Comparison of ENCODE assay signal across 26 mouse cellular contexts in the genomic region with DNA sequence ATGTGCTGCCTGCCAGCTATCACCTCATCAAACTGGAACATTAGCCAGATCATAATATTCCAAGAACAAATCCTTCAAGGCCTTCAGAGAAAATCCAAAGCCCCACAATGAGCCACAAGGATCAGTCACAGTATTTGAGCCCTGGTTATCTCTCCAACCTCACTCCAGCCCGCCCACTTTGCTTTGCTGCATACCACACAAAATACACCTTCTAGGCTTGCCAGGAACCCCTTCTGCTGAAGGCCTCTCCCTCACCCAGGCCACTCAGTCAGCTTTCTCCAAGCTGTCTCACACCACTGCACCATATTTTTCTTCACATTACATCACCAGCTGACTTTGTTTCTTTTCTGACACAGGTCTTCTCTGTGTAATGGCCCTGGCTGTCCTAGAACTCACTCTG. TPM values are rescaled to one million over a fixed set of nuclear protein-coding genes. Genes with fewer than 3 reads are reported as not detected.
DNase-seq lines count a peak whose midpoint lies in the region; ATAC-seq and TF ChIP-seq lines count a peak whose summit lies in the region.
"Had no signal": no experiment of that assay in that cellular context is flagged by ENCODE, and none has a peak within 500 bp of the region (broad histone marks: within the 10 kb centered on the region; RNA-seq: fewer than 3 reads in every experiment).

No protein-coding gene starts in this region.

- TF ChIP-seq CTCF in testis, adult 2 months (IDR thresholded peaks at IDR 0.05; ENCODE audit: control insufficient read depth, insufficient read depth, insufficient replicate concordance, low read depth, low read length), result no peak
- TF ChIP-seq CTCF in midbrain, postnatal 0 days (IDR thresholded peaks at IDR 0.05), result no peak

- no peak overlapping the region for H3K4me2 ChIP-seq in forebrain, embryonic 11.5 days (ENCODE audit: low read depth, low read length, severe bottlenecking)
- no peak overlapping the region for H3K4me2 ChIP-seq in forebrain, embryonic 14.5 days (ENCODE audit: low read length)
- H3K4me2 ChIP-seq in hindbrain, embryonic 11.5 days (replicated peaks; ENCODE audit: low read depth, low read length), result no peak overlapping the region
- no peak overlapping the region for H3K4me2 ChIP-seq in midbrain, postnatal 0 days (ENCODE audit: low read depth, low read length, poor library complexity, severe bottlenecking)

- H3K27me3 ChIP-seq in forebrain, embryonic 11.5 days (ENCODE audit: control insufficient read depth, insufficient read depth, low read length), result no peaks in the 10 kb centered on the region
- H3K27me3 ChIP-seq in forebrain, embryonic 14.5 days (replicated peaks; ENCODE audit: control insufficient read depth, insufficient read depth, low read length), result no peaks in the 10 kb centered on the region
- H3K27me3 ChIP-seq in hindbrain, embryonic 10.5 days (ENCODE audit: insufficient read depth, poor library complexity, severe bottlenecking), result no peaks in the 10 kb centered on the region
- H3K27me3 ChIP-seq in hindbrain, embryonic 11.5 days (ENCODE audit: control insufficient read depth, insufficient read depth, low read length), result no peaks in the 10 kb centered on the region
- no peaks in the 10 kb centered on the region for H3K27me3 ChIP-seq in testis, adult 2 months (ENCODE audit: control insufficient read depth, insufficient read depth, low read length)
- no peaks in the 10 kb centered on the region for H3K27me3 ChIP-seq in midbrain, postnatal 0 days (ENCODE audit: insufficient read depth, low read length)
- H3K27me3 ChIP-seq: CH12.LX; heart, embryonic 12.5 days; hindbrain, embryonic 12.5 days; intestine, embryonic 15.5 days; stomach, embryonic 15.5 days had no signal

- TF ChIP-seq POLR2A in testis, adult 2 months (IDR thresholded peaks at IDR 0.05; ENCODE audit: control insufficient read depth, low read depth, low read length), result no peak

- H3K36me3 ChIP-seq in forebrain, embryonic 11.5 days (ENCODE audit: control insufficient read depth, insufficient read depth, low read length), result no peaks in the 10 kb centered on the region
- peaks cover 33% of the 10 kb centered on the region for H3K36me3 ChIP-seq in forebrain, embryonic 14.5 days (ENCODE audit: control insufficient read depth, insufficient read depth, low read length)
- H3K36me3 ChIP-seq in hindbrain, embryonic 10.5 days, result peaks cover 32% of the 10 kb centered on the region
- 0 out of 2 replicates have a peak, but pooled peaks cover 3% of the 10 kb centered on the region for H3K36me3 ChIP-seq in hindbrain, embryonic 11.5 days (ENCODE audit: control insufficient read depth, insufficient read depth, low read length)
- peaks cover 6% of the 10 kb centered on the region for H3K36me3 ChIP-seq in testis, adult 2 months (ENCODE audit: control insufficient read depth, insufficient read depth, low read length)
- H3K36me3 ChIP-seq in midbrain, postnatal 0 days (ENCODE audit: insufficient read depth, low read length), result peaks cover 6% of the 10 kb centered on the region
- H3K36me3 ChIP-seq: stomach, embryonic 15.5 days had no signal

- H3K27ac ChIP-seq in forebrain, embryonic 11.5 days (ENCODE audit: low read depth, low read length), result no peak overlapping the region
- H3K27ac ChIP-seq in forebrain, embryonic 14.5 days (ENCODE audit: low read depth, low read length), result no peak overlapping the region
- H3K27ac ChIP-seq in hindbrain, embryonic 10.5 days, result no peak overlapping the region
- H3K27ac ChIP-seq in hindbrain, embryonic 11.5 days (ENCODE audit: low read depth, low read length), result no peak overlapping the region
- H3K27ac ChIP-seq in testis, adult 2 months (ENCODE audit: control insufficient read depth, insufficient read depth, low read depth, low read length), result no peak overlapping the region; the same call in 1 of the 2 replicates
- H3K27ac ChIP-seq in midbrain, postnatal 0 days (ENCODE audit: low read depth, low read length), result no peak overlapping the region
- H3K27ac ChIP-seq: hindbrain, embryonic 12.5 days; intestine, embryonic 15.5 days; stomach, embryonic 15.5 days had no signal

- no peak overlapping the region for H3K4me3 ChIP-seq in forebrain, embryonic 11.5 days (ENCODE audit: low read depth, low read length)
- H3K4me3 ChIP-seq in forebrain, embryonic 14.5 days (ENCODE audit: low read depth, low read length), result no peak overlapping the region
- peak overlapping the region; percentile 97; the same call in 1 of the 2 replicates for H3K4me3 ChIP-seq in hindbrain, embryonic 10.5 days
- no peak overlapping the region for H3K4me3 ChIP-seq in hindbrain, embryonic 11.5 days (ENCODE audit: low read depth, low read length)
- H3K4me3 ChIP-seq in testis, adult 2 months (ENCODE audit: control insufficient read depth, low read depth, low read length), result peak overlapping the region; percentile 62
- H3K4me3 ChIP-seq in midbrain, postnatal 0 days (ENCODE audit: low read depth, low read length), result no peak overlapping the region
- H3K4me3 ChIP-seq: hindbrain, embryonic 12.5 days had no signal

- peak; percentile 39 for DNase-seq in forebrain, embryonic 11.5 days (ENCODE audit: low spot score)
- no peak for DNase-seq in forebrain, embryonic 14.5 days (ENCODE audit: low spot score)
- no peak for DNase-seq in hindbrain, embryonic 10.5 days (ENCODE audit: low spot score)
- DNase-seq in hindbrain, embryonic 11.5 days (ENCODE audit: low spot score), result no peak
- DNase-seq in testis, postnatal 14 days (ENCODE audit: low spot score), result no peak
- peak; percentile 32 for DNase-seq in testis, postnatal 10 days (ENCODE audit: low spot score)
- no peak for DNase-seq in midbrain, postnatal 0 days (ENCODE audit: low spot score)
- DNase-seq: adrenal gland, adult 2 months; cerebellum, postnatal 10 days; embryo, embryonic 11 days; kidney, postnatal 4 days; lung, adult 2 months; lung, postnatal 36 days; right cerebral cortex, postnatal 14 days; thymus, postnatal 25 days had no signal

- H3K9me3 ChIP-seq in forebrain, embryonic 11.5 days (ENCODE audit: control insufficient read depth, low read length), result no peaks in the 10 kb centered on the region
- no peaks in the 10 kb centered on the region for H3K9me3 ChIP-seq in forebrain, embryonic 14.5 days (replicated peaks; ENCODE audit: control insufficient read depth, low read length)
- H3K9me3 ChIP-seq in hindbrain, embryonic 10.5 days, result no peaks in the 10 kb centered on the region
- H3K9me3 ChIP-seq in hindbrain, embryonic 11.5 days (ENCODE audit: control insufficient read depth, low read length), result no peaks in the 10 kb centered on the region
- H3K9me3 ChIP-seq in midbrain, postnatal 0 days (ENCODE audit: low read length), result no peaks in the 10 kb centered on the region
- H3K9me3 ChIP-seq: heart, embryonic 12.5 days; hindbrain, embryonic 12.5 days; intestine, embryonic 15.5 days; stomach, embryonic 15.5 days had no signal

- H3K4me1 ChIP-seq in forebrain, embryonic 11.5 days (replicated peaks; ENCODE audit: control insufficient read depth, insufficient read depth, low read length), result peaks cover 9% of the 10 kb centered on the region
- peaks cover 10% of the 10 kb centered on the region for H3K4me1 ChIP-seq in forebrain, embryonic 14.5 days (ENCODE audit: control insufficient read depth, insufficient read depth, low read length)
- H3K4me1 ChIP-seq in hindbrain, embryonic 10.5 days (replicated peaks), result peaks cover 33% of the 10 kb centered on the region
- peaks cover 5% of the 10 kb centered on the region; the same call in 1 of the 2 replicates for H3K4me1 ChIP-seq in hindbrain, embryonic 11.5 days (replicated peaks; ENCODE audit: control insufficient read depth, insufficient read depth, low read length)
- H3K4me1 ChIP-seq in testis, adult 2 months (ENCODE audit: control insufficient read depth, insufficient read depth, low read length), result peaks cover 7% of the 10 kb centered on the region
- H3K4me1 ChIP-seq in midbrain, postnatal 0 days (ENCODE audit: insufficient read depth, low read length), result peaks cover 4% of the 10 kb centered on the region; the same call in 1 of the 2 replicates

- WGBS in forebrain, embryonic 11.5 days, result 81% methylated on average over 1 of the region's 1 CpGs
- WGBS in forebrain, embryonic 14.5 days, result 95% methylated on average over 1 of the region's 1 CpGs
- WGBS in hindbrain, embryonic 10.5 days, result 88% methylated on average over 1 of the region's 1 CpGs
- 80% methylated on average over 1 of the region's 1 CpGs for WGBS in hindbrain, embryonic 11.5 days
- WGBS in midbrain, postnatal 0 days, result 96% methylated on average over 1 of the region's 1 CpGs

- H3K9ac ChIP-seq in forebrain, embryonic 11.5 days (ENCODE audit: low read length), result no peak overlapping the region
- no peak overlapping the region for H3K9ac ChIP-seq in forebrain, embryonic 14.5 days (ENCODE audit: low read length)
- no peak overlapping the region for H3K9ac ChIP-seq in hindbrain, embryonic 11.5 days (ENCODE audit: low read depth, low read length)
- no peak overlapping the region for H3K9ac ChIP-seq in midbrain, postnatal 0 days (replicated peaks; ENCODE audit: low read length, poor library complexity, severe bottlenecking)
- H3K9ac ChIP-seq: heart, embryonic 12.5 days; intestine, embryonic 15.5 days; stomach, embryonic 15.5 days had no signal

- no peak for ATAC-seq in forebrain, embryonic 11.5 days (replicated peaks; ENCODE audit: low FRiP score)
- ATAC-seq in forebrain, embryonic 14.5 days, result no peak
- ATAC-seq in hindbrain, embryonic 11.5 days (ENCODE audit: low FRiP score), result no peak
- no peak for ATAC-seq in midbrain, postnatal 0 days (ENCODE audit: low FRiP score)
- ATAC-seq: intestine, embryonic 15.5 days had no signal

RNA-seq across cellular contexts. Expression of gene Diablo, which starts 1.8 kb away (rescaled TPM):
- 140 and 143 TPM in 2 replicates for polyA plus RNA-seq in forebrain, embryonic 11.5 days (2014; fragmentation: Nextera tagmentation; extraction: Ambion mirVana)
- 133 and 137 TPM in 2 replicates for polyA plus RNA-seq in forebrain, embryonic 14.5 days (2014; fragmentation: Nextera tagmentation; extraction: Ambion mirVana)
- 149 and 152 TPM in 2 replicates for polyA plus RNA-seq in hindbrain, embryonic 10.5 days (2016; fragmentation: Nextera tagmentation; extraction: Ambion mirVana)
- 145 and 146 TPM in 2 replicates for polyA plus RNA-seq in hindbrain, embryonic 11.5 days (2014; fragmentation: Nextera tagmentation; extraction: Ambion mirVana)
- polyA plus RNA-seq in testis, adult 2 months (2012; rRNA removed), result 325 and 367 TPM in 2 replicates
- 77.6 and 81.1 TPM in 2 replicates for total RNA-seq in midbrain, postnatal 0 days (2014; rRNA removed)
- 87.2 and 89.5 TPM in 2 replicates for polyA plus RNA-seq in midbrain, postnatal 0 days (2015; fragmentation: Nextera tagmentation; extraction: Ambion mirVana)

RNA-seq across cellular contexts. Expression of gene Gm49027, which starts 3.1 kb away (rescaled TPM):
- 0.45 and 0.64 TPM in 2 replicates for polyA plus RNA-seq in forebrain, embryonic 11.5 days (2014; fragmentation: Nextera tagmentation; extraction: Ambion mirVana)
- 2.1 and 2.3 TPM in 2 replicates for polyA plus RNA-seq in forebrain, embryonic 14.5 days (2014; fragmentation: Nextera tagmentation; extraction: Ambion mirVana)
- not detected in 2 replicates for polyA plus RNA-seq in hindbrain, embryonic 10.5 days (2016; fragmentation: Nextera tagmentation; extraction: Ambion mirVana)
- polyA plus RNA-seq in hindbrain, embryonic 11.5 days (2014; fragmentation: Nextera tagmentation; extraction: Ambion mirVana), result 0.56 and 0.66 TPM in 2 replicates
- 5.1 and 5.2 TPM in 2 replicates for polyA plus RNA-seq in testis, adult 2 months (2012; rRNA removed)
- total RNA-seq in midbrain, postnatal 0 days (2014; rRNA removed), result 0.93 and 2.1 TPM in 2 replicates
- 0.18 and 0.43 TPM in 2 replicates for polyA plus RNA-seq in midbrain, postnatal 0 days (2015; fragmentation: Nextera tagmentation; extraction: Ambion mirVana)

RNA-seq across cellular contexts. Expression of gene B3gnt4, which starts 11.9 kb away (rescaled TPM):
- 1.0 and 1.1 TPM in 2 replicates for polyA plus RNA-seq in forebrain, embryonic 11.5 days (2014; fragmentation: Nextera tagmentation; extraction: Ambion mirVana)
- polyA plus RNA-seq in forebrain, embryonic 14.5 days (2014; fragmentation: Nextera tagmentation; extraction: Ambion mirVana), result 1.6 and 2.3 TPM in 2 replicates
- polyA plus RNA-seq in hindbrain, embryonic 10.5 days (2016; fragmentation: Nextera tagmentation; extraction: Ambion mirVana), result 1.3 and 1.4 TPM in 2 replicates
- polyA plus RNA-seq in hindbrain, embryonic 11.5 days (2014; fragmentation: Nextera tagmentation; extraction: Ambion mirVana), result 1.1 and 1.5 TPM in 2 replicates
- 19.2 and 19.5 TPM in 2 replicates for polyA plus RNA-seq in testis, adult 2 months (2012; rRNA removed)
- 3.9 and 5.3 TPM in 2 replicates for total RNA-seq in midbrain, postnatal 0 days (2014; rRNA removed)
- 1.3 and 1.4 TPM in 2 replicates for polyA plus RNA-seq in midbrain, postnatal 0 days (2015; fragmentation: Nextera tagmentation; extraction: Ambion mirVana)
- total RNA-seq: gastrocnemius, postnatal 4 days had no signal

RNA-seq across cellular contexts. Expression of gene Il31, which starts 32.9 kb away (rescaled TPM):
- polyA plus RNA-seq in forebrain, embryonic 11.5 days (2014; fragmentation: Nextera tagmentation; extraction: Ambion mirVana), result not detected in 2 replicates
- polyA plus RNA-seq in forebrain, embryonic 14.5 days (2014; fragmentation: Nextera tagmentation; extraction: Ambion mirVana), result not detected in 2 replicates
- polyA plus RNA-seq in hindbrain, embryonic 10.5 days (2016; fragmentation: Nextera tagmentation; extraction: Ambion mirVana), result not detected in 2 replicates
- polyA plus RNA-seq in hindbrain, embryonic 11.5 days (2014; fragmentation: Nextera tagmentation; extraction: Ambion mirVana), result not detected in 2 replicates
- polyA plus RNA-seq in testis, adult 2 months (2012; rRNA removed), result 28.7 and 29.8 TPM in 2 replicates
- not detected in 2 replicates for total RNA-seq in midbrain, postnatal 0 days (2014; rRNA removed)
- polyA plus RNA-seq in midbrain, postnatal 0 days (2015; fragmentation: Nextera tagmentation; extraction: Ambion mirVana), result not detected in 2 replicates
- total RNA-seq: adrenal gland, adult 2 months; CH12.LX; gastrocnemius, postnatal 4 days; layer of hippocampus, postnatal 25 days; left cerebral cortex, postnatal 25 days had no signal
- polyA plus RNA-seq: adrenal gland, adult 2 months; heart, embryonic 12.5 days; hindbrain, embryonic 12.5 days; intestine, embryonic 15.5 days; kidney, embryonic 14.5 days; lung, adult 2 months; spleen, adult 2 months; stomach, embryonic 15.5 days had no signal

RNA-seq across cellular contexts. Expression of gene Lrrc43, which starts 33.1 kb away (rescaled TPM):
- polyA plus RNA-seq in forebrain, embryonic 11.5 days (2014; fragmentation: Nextera tagmentation; extraction: Ambion mirVana), result not detected in 2 replicates
- polyA plus RNA-seq in forebrain, embryonic 14.5 days (2014; fragmentation: Nextera tagmentation; extraction: Ambion mirVana), result 0.31 and 0.48 TPM in 2 replicates
- polyA plus RNA-seq in hindbrain, embryonic 10.5 days (2016; fragmentation: Nextera tagmentation; extraction: Ambion mirVana), result 0.07 and 0.31 TPM in 2 replicates
- polyA plus RNA-seq in hindbrain, embryonic 11.5 days (2014; fragmentation: Nextera tagmentation; extraction: Ambion mirVana), result 0.26 and 0.39 TPM in 2 replicates
- 129 and 131 TPM in 2 replicates for polyA plus RNA-seq in testis, adult 2 months (2012; rRNA removed)
- 0.61 and 0.77 TPM in 2 replicates for total RNA-seq in midbrain, postnatal 0 days (2014; rRNA removed)
- polyA plus RNA-seq in midbrain, postnatal 0 days (2015; fragmentation: Nextera tagmentation; extraction: Ambion mirVana), result 1.2 and 1.3 TPM in 2 replicates
- total RNA-seq: adrenal gland, adult 2 months; CH12.LX; gastrocnemius, postnatal 4 days had no signal
- polyA plus RNA-seq: adrenal gland, adult 2 months; heart, embryonic 12.5 days; intestine, embryonic 15.5 days; kidney, embryonic 14.5 days; spleen, adult 2 months had no signal

Comparison
In these comparisons a context has a peak if more than half of its experiments do, and no peak if none do; other contexts are left out.
1. DNase-seq: peak in forebrain, embryonic 11.5 days (single experiment) and testis, postnatal 10 days (single experiment); none in forebrain, embryonic 14.5 days (single experiment), hindbrain, embryonic 10.5 days (single experiment), hindbrain, embryonic 11.5 days (single experiment), testis, postnatal 14 days (single experiment) and midbrain, postnatal 0 days (single experiment).
2. H3K4me3 ChIP-seq: peak in hindbrain, embryonic 10.5 days (single experiment) and testis, adult 2 months (single experiment); none in forebrain, embryonic 11.5 days (single experiment), forebrain, embryonic 14.5 days (single experiment), hindbrain, embryonic 11.5 days (single experiment) and midbrain, postnatal 0 days (single experiment).